Mouse (Mus musculus) hindbrain, embryonic 16.5 days (tissue): ENCODE data around the gene Scyl1. TPM values are rescaled to one million over a fixed set of nuclear protein-coding genes. Genes with fewer than 3 reads are reported as not detected.
A peak's percentile ranks its signal among the peaks of the same experiment; 100 is the strongest.

Experiments
- ATAC-seq: fragments of 200-750 bp; cut with Nextera tagmentation; 2 replicates; pipeline ENCODE4 v1.8.0; 2017; ENCODE audit warnings: moderate TSS enrichment, moderate library complexity
- H3K27ac ChIP-seq: fragments of 300-500 bp; sonication (generic); 2 replicates; pipeline ENCODE4 v1.5.1; 2014; ENCODE audit warnings: low read depth, mild to moderate bottlenecking, control low read depth, low read length, moderate library complexity
- H3K27me3 ChIP-seq: fragments of 300-500 bp; sonication (generic); replicated peaks from 2 replicates; pipeline ENCODE4 v1.6.1; 2014; ENCODE audit warnings: low read length; ENCODE audit not compliant: control insufficient read depth, insufficient read depth
- H3K36me3 ChIP-seq: fragments of 300-500 bp; sonication (generic); 2 replicates; pipeline ENCODE4 v1.6.1; 2014; ENCODE audit warnings: mild to moderate bottlenecking, low read length, moderate library complexity, mixed read lengths; ENCODE audit not compliant: control insufficient read depth, insufficient read depth
- H3K4me1 ChIP-seq: fragments of 300-500 bp; sonication (generic); 2 replicates; pipeline ENCODE4 v1.6.1; 2014; ENCODE audit warnings: low read depth, low read length; ENCODE audit not compliant: control insufficient read depth, insufficient read depth
- H3K4me2 ChIP-seq: fragments of 300-500 bp; sonication (generic); 2 replicates; pipeline ENCODE4 v1.6.1; 2014; ENCODE audit warnings: mild to moderate bottlenecking, low read length, control low read depth, moderate library complexity
- H3K4me3 ChIP-seq: fragments of 300-500 bp; sonication (generic); 2 replicates; pipeline ENCODE4 v1.5.1; 2014; ENCODE audit warnings: mild to moderate bottlenecking, low read length, control low read depth, moderate library complexity
- H3K9ac ChIP-seq: fragments of 300-500 bp; sonication (generic); 2 replicates; pipeline ENCODE4 v1.6.1; 2014; ENCODE audit warnings: low read depth, mild to moderate bottlenecking, control low read depth, low read length, moderate library complexity
- H3K9me3 ChIP-seq: fragments of 300-500 bp; sonication (generic); 2 replicates; pipeline ENCODE4 v1.6.1; 2014; ENCODE audit warnings: mild to moderate bottlenecking, low read length, moderate library complexity; ENCODE audit not compliant: control insufficient read depth
- WGBS: fragments of 180-500 bp; shearing (Covaris S2); extraction: QIAGEN DNeasy Blood & Tissue Kit; methylation state at CpG from one replicate; pipeline ENCODE4 v1.1.7; 2014; 5-methylcytosine and 5-hydroxymethylcytosine counted together
- polyA plus RNA-seq: library from polyadenylated mRNA; unstranded; fragments of >200 nt; fragmentation: Nextera tagmentation; extraction: Ambion mirVana; gene quantifications from 2 replicates; pipeline ENCODE4 v1.2.1, GENCODE M21; 2015

Scyl1 gene
- polyA plus RNA-seq, 1 experiment from 2014 or later, result 83.2 TPM

DNA sequence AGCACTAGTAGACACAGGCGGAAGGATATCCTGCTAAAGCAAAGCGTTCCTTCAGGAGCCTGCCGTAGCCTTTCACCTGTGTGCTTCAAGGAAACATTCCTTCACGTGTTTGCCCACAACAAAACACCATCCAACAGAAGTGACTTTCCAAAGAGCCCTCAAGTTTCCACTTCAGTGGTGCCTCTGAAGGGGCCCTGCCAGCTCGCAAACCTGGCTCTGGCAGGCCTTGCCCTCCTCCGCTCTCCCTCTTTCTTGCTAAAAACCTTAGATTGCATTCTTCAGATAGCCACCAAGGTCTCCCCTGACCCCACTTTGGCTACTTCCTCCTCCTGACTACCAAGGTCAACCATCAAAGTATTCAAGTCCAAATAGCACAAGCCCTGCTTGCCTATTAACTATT is 10.3 kb upstream of the Scyl1 start:
- Histone ChIP-seq H3K4me3 (no peak overlapping the region), H3K4me1 (no peaks in the 10 kb centered on the region), H3K9me3 (no peaks in the 10 kb centered on the region), H3K9ac (no peak overlapping the region), H3K27ac (no peak overlapping the region), H3K36me3 (no peaks in the 10 kb centered on the region), H3K4me2 (no peak overlapping the region), H3K27me3 (no peaks in the 10 kb centered on the region)
- WGBS, result 90% methylated on average over 6 of the region's 6 CpGs
- ATAC-seq, result no peak

DNA sequence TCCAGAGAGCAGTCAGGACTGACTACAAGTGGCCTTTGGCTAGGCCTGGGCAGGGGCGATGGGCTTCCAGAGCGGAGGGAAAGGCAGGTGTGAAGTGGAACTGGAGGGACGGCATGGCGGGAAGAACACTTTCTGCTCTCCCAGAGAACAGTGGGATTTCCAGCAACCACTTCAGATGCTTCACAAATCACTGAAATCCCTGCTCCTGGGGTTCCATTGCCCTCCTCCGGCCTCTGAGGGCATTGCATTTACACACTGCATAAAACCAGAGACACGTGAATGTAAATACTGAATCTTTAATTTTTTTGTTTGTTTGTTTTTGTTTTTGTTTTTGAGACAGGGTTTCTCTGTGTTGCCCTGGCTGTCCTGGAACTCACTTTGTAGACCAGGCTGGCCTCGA is 9.0 kb upstream of the Scyl1 start:
- H3K9ac ChIP-seq, result no peak overlapping the region
- no peak overlapping the region for H3K4me3 ChIP-seq
- H3K4me1 ChIP-seq, result no peaks in the 10 kb centered on the region
- no peaks in the 10 kb centered on the region for H3K9me3 ChIP-seq
- no peaks in the 10 kb centered on the region for H3K27me3 ChIP-seq
- ATAC-seq, result no peak
- no peaks in the 10 kb centered on the region for H3K36me3 ChIP-seq
- no peak overlapping the region for H3K27ac ChIP-seq
- H3K4me2 ChIP-seq, result no peak overlapping the region
- 64% methylated on average over 7 of the region's 7 CpGs for WGBS

GRCm38 (mm10) chr19:5778312-5778711 is 7.1 kb upstream of the Scyl1 start:
- Histone ChIP-seq H3K4me3 (no peak overlapping the region), H3K4me1 (no peaks in the 10 kb centered on the region), H3K9me3 (no peaks in the 10 kb centered on the region), H3K27ac (no peak overlapping the region), H3K27me3 (no peaks in the 10 kb centered on the region), H3K4me2 (no peak overlapping the region), H3K9ac (0 out of 2 replicates have a peak overlapping the region, but pooled peaks have one; percentile 9), H3K36me3 (no peaks in the 10 kb centered on the region)
- 54% methylated on average over 8 of the region's 8 CpGs for WGBS
- ATAC-seq, result no peak

- Histone ChIP-seq H3K4me3 (no peak overlapping the region), H3K9me3 (no peaks in the 10 kb centered on the region), H3K27ac (no peak overlapping the region), H3K4me2 (no peak overlapping the region), H3K36me3 (no peaks in the 10 kb centered on the region), H3K4me1 (no peaks in the 10 kb centered on the region), H3K9ac (no peak overlapping the region), H3K27me3 (no peaks in the 10 kb centered on the region)
- ATAC-seq, result no peak
- 80% methylated on average over 9 of the region's 9 CpGs for WGBS
Observed at GRCm38 (mm10) chr19:5777387-5778032, 6.3 kb upstream of the Scyl1 start.

DNA sequence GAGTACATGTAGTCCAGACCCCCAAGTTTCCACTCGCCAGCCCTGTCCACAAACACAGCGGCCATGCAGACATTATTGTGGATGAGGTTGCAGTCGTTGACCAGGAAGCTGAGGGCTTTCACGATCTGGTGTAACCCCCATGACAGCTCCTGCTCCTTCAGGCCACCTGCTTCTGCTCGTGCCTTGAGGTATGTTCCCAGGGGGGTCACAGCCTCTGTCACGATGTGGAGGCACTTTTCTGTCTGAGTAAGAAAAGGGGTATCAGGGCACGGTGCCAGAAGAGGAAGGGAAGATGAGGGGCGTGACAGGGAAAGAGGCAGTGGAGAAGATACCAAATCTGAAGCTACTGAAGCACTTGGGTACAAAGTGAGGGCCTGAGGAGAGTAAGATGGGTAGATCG is 908 bp downstream of the Scyl1 start:
- 35% methylated on average over 9 of the region's 9 CpGs for WGBS
- no peak for ATAC-seq

DNA sequence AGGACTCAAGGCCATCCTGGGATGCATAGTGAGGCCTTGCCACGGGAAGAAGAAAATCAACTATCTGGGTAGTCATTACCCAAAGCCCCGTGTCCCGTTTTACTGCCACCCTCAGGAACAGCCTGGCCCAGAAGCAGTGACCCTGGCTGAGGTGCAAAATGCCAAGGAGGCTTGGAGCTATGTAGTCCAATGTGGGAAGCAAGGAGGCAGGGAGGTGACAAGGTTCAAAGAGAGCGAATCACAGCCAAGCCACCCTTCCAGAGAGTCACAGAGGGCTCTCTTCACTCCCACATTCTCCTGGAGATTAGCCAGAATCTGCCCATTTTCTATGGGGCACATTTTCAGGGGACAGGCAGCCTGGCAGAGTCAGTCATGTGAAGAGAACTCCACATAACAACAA is 3.9 kb downstream of the Scyl1 start:
- H3K4me3 ChIP-seq, result no peak overlapping the region
- H3K36me3 ChIP-seq, result peaks cover 36% of the 10 kb centered on the region
- no peaks in the 10 kb centered on the region for H3K27me3 ChIP-seq
- no peak overlapping the region for H3K27ac ChIP-seq
- no peak for ATAC-seq
- H3K4me1 ChIP-seq, result peaks cover 11% of the 10 kb centered on the region
- no peaks in the 10 kb centered on the region for H3K9me3 ChIP-seq
- WGBS, result 79% methylated on average over 4 of the region's 4 CpGs
- H3K4me2 ChIP-seq, result no peak overlapping the region
- no peak overlapping the region for H3K9ac ChIP-seq

More for the DNA sequence above, 908 bp downstream of the Scyl1 start:
- H3K36me3 ChIP-seq, result peaks cover 20% of the 10 kb centered on the region
- no peaks in the 10 kb centered on the region for H3K9me3 ChIP-seq
- peak overlapping the region; percentile 61 for H3K4me2 ChIP-seq
- H3K27me3 ChIP-seq, result no peaks in the 10 kb centered on the region
- H3K4me3 ChIP-seq, result peak overlapping the region; percentile 89
- H3K27ac ChIP-seq, result peak overlapping the region; percentile 91
- H3K4me1 ChIP-seq, result peaks cover 11% of the 10 kb centered on the region
- peak overlapping the region; percentile 96 for H3K9ac ChIP-seq

- Histone ChIP-seq H3K4me2 (no peak overlapping the region), H3K9me3 (no peaks in the 10 kb centered on the region), H3K27me3 (peaks cover 7% of the 10 kb centered on the region), H3K27ac (no peak overlapping the region), H3K4me1 (no peaks in the 10 kb centered on the region), H3K36me3 (peaks cover 67% of the 10 kb centered on the region), H3K9ac (no peak overlapping the region), H3K4me3 (no peak overlapping the region)
- no peak for ATAC-seq
- WGBS, result 95% methylated on average over 6 of the region's 6 CpGs
Observed at GRCm38 (mm10) chr19:5763163-5763562, 8.1 kb downstream of the Scyl1 start.

DNA sequence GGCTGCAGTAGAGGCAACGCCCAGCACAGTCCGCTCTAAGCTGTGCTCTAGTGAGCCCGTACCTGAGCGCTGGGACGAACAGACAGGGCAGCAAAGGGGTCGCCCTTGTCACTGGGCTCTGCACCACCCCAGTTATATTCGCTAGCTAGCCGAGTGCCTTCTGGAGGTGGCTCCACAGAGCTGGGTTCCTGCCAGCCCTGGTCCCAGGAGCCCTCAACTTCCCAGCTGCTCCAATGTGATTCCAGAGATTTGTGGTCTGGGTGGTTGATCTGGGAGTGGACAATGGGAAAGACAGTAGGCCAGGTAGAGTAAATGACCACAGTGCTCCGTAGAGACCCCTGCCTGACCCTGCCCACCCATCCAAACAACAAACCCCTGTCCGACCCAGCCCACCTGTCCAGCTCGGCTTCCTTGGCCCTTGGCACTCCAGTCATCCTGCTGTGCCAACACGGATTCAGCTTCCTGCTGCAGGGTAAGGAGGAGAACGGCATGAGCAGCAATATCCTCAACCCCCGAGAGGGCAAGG is 12.3 kb downstream of the Scyl1 start:
- H3K27ac ChIP-seq, result no peak overlapping the region
- H3K4me3 ChIP-seq, result no peak overlapping the region
- peaks cover 37% of the 10 kb centered on the region for H3K27me3 ChIP-seq
- no peak overlapping the region for H3K9ac ChIP-seq
- H3K4me1 ChIP-seq, result peaks cover 12% of the 10 kb centered on the region
- H3K9me3 ChIP-seq, result no peaks in the 10 kb centered on the region
- H3K4me2 ChIP-seq, result no peak overlapping the region
- H3K36me3 ChIP-seq, result peaks cover 52% of the 10 kb centered on the region
- WGBS, result 83% methylated on average over 14 of the region's 14 CpGs
- no peak for ATAC-seq

- no peak overlapping the region for H3K27ac ChIP-seq
- H3K4me1 ChIP-seq, result peaks cover 12% of the 10 kb centered on the region
- no peak overlapping the region; the same call in 1 of the 2 replicates for H3K4me3 ChIP-seq
- peak overlapping the region; percentile 35; the same call in 1 of the 2 replicates for H3K9ac ChIP-seq
- H3K9me3 ChIP-seq, result no peaks in the 10 kb centered on the region
- peaks cover 44% of the 10 kb centered on the region for H3K36me3 ChIP-seq
- peak overlapping the region; percentile 33 for H3K4me2 ChIP-seq
- peak; percentile 28 for ATAC-seq
- peaks cover 45% of the 10 kb centered on the region for H3K27me3 ChIP-seq
- WGBS, result 17% methylated on average over 36 of the region's 36 CpGs
Observed at GRCm38 (mm10) chr19:5756991-5757636, 14.1 kb downstream of the Scyl1 start.
